Mouse (Mus musculus): ENCODE measurements around the gene Cbr1.

The Cbr1 gene

DNA sequence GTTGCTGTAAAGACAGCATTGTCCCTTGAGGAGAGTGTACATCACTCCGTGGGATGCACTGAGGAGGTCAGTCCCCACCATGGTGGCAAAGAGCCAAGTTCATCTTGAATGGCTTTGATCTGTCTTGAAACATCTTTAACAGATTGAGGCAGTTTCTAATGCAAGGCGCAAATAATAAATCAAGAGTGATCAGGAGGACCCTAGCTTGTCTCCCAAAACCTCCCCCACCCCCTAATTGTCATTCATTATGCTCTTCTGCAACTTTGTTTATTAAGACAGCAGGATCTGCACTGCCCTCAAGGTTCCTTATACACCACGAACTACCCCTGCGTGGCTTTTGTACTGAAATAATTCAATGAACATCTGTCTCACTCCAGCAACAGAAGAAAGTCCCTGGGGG is at the start of gene Cbr1:
TSS of gene Cbr1 (plus strand) at position 301 of the 400 bp plus-strand sequence.
- DNase-seq (ENCODE audit: low spot score in 2 of 2) = no peak

DNA sequence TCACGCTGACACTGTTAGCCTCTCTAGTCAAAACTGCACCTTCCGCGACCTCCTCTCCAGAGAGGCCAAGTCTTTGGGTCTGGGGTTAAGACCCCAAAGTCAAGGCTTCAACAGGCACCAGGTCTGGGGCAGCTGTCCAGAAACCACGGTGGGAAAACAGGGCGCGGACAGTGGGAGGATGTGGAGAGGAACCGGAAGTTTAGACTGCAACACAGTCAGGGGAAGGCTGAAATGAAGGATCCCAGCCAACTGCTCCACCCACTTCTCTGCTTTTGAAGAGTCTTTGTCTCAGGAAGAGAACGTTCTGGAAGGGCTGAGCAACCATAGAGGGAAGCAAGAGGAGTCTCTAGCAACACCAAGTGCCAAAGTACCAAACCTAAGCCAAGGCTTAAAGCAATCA is 48.0 kb upstream of the Cbr1 start:
- no peak for DNase-seq (ENCODE audit: low spot score in 2 of 2)

DNA sequence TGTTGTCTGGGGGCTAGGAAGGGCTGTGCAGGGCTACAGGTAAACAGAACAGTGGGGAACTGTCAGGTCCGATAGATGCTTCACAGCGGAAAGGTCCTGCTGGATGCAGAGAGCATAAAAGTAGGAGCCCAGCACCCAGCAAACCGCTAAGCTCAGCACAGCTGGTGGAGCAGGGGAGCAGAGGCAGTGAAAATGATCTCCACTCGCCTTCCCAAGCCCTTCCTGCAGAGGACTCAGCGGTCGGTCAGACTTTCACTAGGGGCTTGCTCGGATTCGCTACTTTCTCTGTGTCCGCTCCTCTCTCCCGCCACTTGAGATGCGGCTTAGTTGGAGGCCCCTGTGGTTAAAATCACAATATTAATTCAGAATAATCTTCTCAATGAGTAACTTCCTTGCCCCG is 47.2 kb upstream of the Cbr1 start:
- DNase-seq (ENCODE audit: low spot score in 2 of 2) = no peak

DNA sequence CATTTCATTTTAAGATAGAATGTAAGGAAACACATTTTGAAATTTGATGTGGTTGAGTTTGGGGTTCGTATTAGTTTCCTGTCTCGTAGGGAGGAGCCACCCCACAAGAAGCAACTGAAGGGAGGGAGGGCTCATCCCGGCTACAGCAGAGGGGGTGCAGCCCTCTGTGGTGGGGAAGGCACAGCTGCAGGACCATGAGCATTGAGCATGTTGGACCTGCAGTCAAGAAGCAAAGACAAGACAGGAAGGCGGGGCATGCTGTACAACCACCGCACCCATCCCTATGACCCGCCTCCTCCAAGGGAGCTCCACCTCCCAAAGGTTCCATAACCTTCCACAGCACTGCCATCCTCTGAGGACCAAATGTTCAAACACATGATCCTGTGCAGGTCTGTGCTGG is 33.3 kb upstream of the Cbr1 start:
- no peak for DNase-seq (ENCODE audit: low spot score in 2 of 2)

DNA sequence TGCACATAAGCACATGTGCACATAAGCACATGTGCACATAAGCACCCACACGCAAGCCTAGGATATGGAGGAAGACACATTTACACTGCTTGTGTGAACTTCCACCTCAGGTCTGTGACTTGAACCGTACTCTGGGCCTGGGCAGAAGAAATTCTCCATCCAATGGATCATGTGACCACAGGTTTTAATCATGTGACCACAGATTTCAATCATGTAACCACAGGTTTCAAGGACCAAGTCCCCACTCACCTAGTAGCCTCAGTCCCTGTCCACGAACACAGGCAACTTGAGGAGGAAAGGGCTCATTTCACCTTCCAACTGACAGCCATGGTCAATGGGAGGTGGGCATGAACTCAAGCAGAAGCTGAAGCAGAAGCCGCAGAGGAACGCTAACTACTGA is 32.2 kb upstream of the Cbr1 start:
- no peak for DNase-seq (ENCODE audit: low spot score in 2 of 2)

DNA sequence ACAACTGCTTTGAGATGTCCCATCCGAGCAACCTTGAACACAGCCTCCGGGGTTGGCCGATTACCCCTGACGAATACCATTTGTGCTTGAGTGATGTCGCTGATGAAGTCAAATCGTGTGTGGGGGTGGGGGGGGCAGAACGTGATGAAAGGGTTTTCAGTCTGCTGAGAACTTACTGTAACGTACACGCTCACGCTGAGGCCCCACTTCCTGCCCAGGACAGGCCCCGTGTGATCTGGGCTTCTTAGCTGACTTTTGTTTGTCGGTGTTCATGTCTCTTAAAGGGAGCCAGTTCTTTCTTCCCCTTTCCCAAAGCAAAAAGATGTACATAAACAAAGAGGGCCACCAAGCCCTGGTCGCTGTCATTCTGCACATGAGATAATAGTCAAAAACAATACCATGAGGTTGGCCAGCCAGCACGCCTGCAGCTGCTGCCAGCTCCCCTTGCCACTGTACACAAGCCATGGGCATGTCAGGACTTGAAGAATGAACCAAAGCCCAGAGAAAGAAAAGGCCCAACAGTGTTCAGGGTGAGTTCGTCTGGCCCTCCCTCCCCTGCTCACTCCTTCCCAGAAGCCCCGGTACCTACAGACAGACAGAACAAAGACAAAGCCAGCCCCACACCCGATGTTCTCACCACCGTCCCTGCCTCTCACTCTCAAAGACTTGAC is 31.0 kb upstream of the Cbr1 start:
- DNase-seq (ENCODE audit: low spot score in 2 of 2) = no peak

DNA sequence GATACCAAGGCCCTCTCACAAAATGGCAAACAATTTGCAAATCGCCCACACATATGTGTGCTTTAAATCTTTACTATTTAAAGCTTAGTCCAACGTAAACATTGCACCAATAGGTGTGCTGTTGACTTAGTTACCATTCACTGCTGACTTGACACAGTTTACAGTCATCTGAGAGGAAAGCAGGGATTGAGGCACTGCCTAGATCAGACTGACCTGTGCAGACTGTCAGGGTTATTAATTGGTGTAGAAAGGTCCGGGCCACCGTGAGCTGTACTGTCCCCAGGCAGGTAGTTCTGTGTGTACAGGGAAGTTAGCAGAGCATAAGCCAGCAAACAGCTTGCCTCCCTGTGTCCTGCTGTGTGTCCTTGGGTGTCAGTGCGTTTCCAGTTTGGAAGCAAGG is 30.1 kb upstream of the Cbr1 start:
- DNase-seq (ENCODE audit: low spot score in 2 of 2) = no peak

DNA sequence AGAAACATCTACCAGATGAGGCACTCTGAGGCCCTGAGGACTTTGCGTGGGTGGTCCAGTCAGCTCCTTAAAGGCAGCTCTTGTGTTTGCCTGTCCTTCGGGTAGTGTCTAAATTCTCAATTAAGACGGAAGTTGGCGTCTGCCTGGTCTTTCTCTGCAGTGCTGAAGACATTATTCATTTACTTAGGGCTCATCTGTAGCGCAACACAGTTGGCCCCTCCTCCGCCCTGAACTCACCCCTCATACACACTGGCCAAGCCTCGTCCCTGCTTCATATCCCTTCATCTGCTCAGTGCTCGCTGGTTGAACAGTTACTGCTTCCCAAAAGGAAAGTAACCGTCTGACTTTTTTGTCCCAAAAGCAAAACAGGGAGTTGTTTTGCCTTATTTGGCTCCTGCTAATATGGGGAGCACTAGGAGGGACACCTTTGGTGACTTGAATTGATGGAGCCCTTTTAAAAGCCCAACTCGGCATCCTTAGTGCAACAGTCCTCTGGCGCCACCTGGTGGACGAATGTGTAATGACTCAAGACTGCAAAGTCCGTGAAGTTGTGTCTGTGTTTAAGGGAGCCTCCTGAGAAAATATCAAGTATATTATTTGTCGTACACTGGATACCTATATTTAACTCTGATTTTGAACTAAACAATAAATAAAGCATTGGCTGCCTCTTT is 29.1 kb upstream of the Cbr1 start:
- peak in 1 of 2 experiments; percentile 54 for DNase-seq (ENCODE audit: low spot score in 2 of 2)

DNA sequence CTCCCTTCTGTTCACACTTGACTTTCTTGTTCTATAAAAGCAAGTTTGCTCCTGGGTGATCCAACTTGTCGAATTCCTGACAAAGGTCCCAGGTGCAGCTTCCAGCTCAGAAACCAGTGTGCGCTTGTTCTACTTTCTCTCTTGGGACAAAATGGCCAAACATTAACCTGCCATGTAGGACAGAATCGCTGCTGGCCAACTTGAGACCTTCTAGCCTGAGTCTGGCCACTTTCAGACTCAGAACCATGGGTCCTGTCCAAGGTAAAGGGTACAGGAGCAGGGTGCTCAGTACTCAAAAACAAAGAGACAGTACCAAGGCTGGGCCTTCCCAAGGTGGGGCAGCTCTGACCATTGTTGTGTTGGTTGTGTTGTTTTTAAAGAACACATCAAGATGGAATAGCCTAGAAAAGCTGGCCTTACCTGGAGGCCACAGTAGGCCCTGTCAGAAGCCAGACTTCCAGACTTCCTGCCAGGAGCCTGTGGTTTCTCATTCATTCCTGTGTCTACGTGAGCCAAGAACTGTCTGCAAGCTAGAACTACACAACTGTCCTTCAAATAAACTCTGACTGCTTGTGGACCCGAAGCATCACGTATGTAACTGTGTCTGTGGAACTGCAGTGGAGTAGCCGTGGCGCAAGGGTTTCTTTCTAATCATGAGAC is 27.2 kb upstream of the Cbr1 start:
- DNase-seq (ENCODE audit: low spot score in 2 of 2) = no peak

DNA sequence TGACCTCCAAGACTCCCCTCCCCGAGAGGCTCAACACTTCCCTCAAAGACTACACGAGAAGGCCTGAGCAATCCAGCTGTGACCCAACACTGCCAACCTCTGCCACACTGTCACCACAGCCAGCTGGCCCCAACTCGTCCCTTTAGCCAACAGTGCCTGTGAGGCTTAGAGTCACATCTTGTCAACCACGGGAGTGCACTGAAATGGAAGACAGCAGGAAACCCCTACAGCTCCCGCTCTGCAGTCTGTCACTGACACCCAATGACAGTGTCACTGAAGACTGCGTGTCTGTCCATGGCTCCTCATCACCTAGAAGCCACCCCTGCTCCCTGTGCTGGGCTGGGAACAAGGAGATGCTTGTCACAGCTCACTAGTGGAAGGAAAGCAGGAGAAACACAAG is 24.5 kb upstream of the Cbr1 start:
- DNase-seq (ENCODE audit: low spot score in 2 of 2) = no peak

DNA sequence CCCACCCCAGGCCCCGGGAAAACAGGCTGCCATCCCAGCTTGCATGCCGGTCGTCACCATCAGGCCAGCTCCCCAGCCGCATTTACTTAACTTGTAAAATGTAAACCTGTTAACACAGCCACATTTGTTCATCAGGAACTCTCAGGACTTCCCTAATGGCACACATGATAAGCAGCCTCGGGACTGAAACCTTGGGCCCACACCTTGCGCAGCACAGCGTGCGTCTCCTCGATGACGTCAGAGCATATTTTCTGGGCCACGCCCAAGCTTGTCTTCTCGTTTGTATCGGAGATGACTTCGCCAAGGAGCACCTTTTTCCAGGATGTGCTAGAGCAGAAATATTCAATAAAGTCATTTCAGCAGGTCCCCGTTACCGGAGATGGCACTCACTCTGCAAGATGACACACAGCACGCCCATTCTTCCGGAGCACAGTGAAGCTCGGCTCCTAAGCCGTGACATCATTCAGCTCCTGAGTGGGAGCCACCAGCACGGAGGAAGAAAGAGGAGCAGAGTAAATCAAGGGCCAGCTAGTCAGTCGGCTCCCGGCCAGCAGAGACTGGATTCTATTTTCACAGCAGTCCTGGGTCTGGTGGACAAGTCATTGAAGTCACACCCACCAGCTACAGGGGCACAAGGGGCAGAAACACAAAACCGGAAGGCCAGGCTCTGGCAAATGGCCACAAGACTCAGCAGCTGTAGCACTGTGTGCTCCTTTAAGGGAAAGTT is 20.5 kb upstream of the Cbr1 start:
- no peak for DNase-seq (ENCODE audit: low spot score in 2 of 2)

DNA sequence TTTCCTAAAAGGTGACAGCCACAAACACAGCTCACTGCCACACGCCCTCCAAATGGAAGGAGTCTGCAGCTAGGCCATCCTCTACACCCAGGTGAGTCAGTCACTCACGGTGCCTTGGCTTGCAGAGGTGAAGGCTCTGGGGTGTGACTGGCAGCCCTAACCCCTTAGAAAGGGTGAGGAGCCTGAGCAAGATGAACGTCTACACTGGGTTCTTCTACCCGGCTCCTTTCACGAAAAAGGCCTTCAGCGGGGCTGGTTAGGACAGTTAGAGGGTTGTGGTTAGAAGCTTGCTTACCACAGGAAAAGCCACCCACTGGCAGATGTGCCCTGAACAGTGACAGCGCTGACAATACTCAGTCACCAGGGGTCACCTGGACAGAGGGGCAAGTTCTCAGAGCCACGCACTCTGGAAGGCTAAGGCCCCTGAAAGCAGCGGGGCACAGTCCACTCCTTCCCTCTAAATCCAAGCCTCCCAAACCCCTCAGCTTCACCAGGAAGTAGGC is 19.9 kb upstream of the Cbr1 start:
- no peak for DNase-seq (ENCODE audit: low spot score in 2 of 2)

DNA sequence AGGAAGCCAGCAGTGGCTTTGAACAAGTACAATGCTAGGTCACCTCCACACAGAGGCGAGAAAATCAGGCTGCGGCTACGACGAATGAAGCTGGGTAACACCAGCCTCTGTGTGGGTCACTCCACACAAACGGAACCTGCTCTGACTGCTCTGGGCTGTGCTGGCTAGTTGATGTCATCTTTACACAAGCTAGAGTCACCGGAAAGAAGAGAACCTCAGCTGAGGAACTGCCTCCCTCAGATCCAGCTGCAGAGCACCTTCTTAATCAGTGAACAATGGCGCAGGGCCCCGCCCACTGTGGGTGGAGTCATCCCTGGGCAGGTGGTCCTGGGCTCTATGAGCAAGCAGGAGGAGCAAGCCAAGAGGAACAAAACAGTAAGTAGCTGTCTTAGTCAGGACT is 19.3 kb upstream of the Cbr1 start:
- DNase-seq (ENCODE audit: low spot score in 2 of 2) = no peak

DNA sequence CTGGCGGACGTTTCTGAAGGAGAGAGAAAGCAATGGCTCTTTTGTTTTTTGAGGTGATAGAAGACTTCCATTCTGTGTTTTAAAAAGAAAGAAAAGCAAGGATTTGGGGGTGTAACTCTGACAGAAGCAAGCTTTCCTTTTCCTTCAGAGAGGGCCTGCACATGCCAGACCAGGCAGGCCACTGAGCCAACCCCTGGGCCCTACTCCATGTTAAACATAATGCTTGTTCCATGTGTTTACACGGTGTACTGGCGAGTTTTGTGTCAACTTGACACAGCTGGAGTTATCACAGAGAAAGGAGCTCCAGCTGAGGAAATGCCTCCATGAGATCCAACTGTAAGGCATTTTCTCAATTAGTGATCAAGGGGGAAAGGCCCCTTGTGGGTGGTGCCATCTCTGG is 17.4 kb upstream of the Cbr1 start:
- no peak for DNase-seq (ENCODE audit: low spot score in 2 of 2)

DNA sequence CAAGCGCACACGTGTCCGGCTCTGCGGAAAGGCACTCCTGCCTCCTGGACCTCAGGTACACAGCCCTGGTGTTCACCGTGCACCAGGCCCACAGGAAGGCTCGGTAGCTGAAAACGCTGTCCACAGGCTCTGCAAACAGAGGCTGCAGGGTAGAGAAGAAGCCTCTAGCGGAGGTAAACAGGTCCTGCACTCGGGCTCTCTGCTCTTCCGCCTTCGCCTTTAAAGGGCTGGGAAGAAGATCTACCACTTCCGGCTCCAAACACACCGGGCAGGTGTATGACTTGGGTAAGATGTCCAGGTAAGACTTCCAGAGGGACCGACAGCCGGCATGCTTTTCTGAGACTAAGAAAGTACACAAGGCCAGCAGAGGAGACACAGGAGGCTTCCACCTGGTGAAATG is 14.7 kb upstream of the Cbr1 start:
- DNase-seq (ENCODE audit: low spot score in 2 of 2) = no peak

DNA sequence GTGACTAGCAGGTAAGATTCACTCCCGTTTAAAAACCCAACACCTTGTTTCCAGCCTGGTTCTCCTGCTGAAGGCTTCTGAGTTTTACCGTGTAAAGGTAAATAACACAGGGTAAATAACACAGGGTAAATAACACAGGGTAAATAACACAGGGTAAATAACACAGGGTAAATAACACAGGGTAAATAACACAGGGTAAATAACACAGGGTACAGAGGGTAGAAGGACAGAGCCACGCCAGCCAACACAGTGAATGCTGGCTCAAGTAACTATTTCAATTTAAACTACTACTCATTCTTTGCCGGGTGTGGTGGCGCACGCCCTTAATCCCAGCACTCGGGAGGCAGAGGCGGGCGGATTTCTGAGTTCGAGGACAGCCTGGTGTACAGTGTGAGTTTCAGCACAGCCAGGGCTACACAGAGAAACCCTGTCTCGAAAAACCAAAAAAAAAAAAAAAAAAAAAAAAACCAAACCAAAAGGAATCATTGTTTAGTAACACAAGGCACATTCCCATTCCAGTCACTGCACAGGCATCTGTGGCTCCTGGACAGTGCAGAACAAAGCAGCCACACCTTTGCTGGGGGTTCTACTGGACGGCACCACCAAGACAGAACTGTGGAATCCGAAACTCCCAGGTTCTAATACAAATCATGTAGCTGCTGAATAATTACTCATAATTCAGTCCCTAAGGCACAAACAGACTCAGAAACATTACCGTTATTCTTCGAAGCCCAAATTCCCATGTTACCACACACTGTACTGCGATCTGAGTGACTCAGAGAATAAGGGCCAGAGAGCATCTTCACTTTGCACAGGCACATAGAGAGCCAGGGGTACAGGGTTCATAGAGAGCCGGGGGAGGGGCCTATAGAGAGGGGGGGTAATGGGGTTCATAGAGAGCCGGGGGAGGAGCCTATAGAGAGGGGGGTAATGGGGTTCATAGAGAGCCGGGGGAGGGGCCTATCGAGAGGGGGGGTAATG is 13.9 kb upstream of the Cbr1 start:
- no peak for DNase-seq (ENCODE audit: low spot score in 2 of 2)

DNA sequence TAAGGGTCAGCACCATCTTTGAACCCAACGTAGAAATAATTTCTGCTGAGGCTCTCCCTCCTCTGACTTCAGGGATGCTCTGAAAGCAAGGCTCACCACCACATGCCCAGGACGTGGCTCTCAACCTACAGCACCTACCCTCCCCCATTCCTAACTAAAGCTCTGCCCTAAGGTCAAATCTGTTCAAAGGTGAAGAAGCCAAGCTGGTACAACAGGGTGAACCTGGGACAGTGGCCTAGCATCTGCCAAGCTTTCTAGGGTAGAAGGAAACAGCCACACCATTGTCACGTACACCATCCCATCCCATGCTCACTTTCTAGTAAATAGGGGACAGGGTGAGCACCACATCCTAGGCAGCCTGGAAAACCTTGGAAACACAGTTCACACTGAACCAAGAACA is 12.9 kb upstream of the Cbr1 start:
- no peak for DNase-seq (ENCODE audit: low spot score in 2 of 2)

DNA sequence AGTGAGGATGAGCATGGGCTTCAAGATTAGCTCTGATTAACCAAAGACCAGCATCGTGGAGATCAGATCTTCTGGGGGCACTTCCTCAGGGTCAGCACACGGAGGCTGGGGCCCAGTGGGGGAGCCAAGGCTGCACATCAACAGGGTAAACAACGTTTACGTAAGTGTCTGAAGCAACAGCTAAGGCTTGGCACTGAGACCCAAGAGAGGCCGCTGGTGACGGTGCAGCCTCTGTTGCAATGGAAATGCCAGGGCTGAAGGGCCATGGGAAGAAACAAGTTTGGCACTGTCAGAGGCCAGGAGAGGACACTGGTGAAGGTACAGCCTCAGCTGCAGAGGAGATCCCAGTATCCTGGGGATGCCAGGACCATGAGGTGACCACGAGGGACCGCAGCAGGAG is 12.2 kb upstream of the Cbr1 start:
- no peak for DNase-seq (ENCODE audit: low spot score in 2 of 2)

DNA sequence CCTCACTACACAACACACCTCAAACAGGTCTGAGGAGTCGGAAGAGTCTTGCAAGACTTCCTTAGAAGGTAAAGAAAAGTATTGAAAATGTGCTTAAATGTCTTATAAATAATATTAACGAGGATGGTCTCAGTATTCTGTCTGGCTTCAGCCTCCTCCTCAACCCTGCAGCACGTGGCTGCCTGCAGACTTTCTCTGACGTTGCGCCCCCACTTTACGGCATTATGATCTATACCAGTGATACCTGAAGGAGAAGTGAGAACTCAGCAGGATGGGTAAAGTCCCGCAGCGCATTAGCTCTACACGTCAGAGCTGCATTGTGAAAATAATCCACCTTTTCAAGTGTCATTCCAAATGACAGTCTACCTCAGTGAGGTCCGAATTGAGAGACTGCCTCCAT is 11.2 kb upstream of the Cbr1 start:
- no peak for DNase-seq (ENCODE audit: low spot score in 2 of 2)

DNA sequence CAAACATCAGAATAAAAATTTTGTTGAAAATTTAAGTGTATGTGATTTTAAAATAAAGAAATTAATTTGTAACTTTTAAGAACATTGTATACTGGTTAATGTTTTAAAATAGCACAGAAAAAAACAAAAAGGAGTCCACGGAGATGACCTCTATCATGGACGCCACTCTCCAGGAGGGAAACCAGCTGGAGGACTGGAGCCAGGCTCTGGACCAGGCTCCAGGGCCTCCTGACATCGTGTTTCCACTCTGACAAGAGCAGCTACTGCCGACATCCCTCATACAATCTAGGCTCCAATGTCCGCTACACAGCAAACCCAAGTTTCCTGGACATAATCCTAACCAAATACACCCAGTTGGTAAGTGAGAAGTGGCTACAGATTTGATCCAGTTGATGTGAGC is 9.9 kb upstream of the Cbr1 start:
- DNase-seq (ENCODE audit: low spot score in 2 of 2) = no peak

DNA sequence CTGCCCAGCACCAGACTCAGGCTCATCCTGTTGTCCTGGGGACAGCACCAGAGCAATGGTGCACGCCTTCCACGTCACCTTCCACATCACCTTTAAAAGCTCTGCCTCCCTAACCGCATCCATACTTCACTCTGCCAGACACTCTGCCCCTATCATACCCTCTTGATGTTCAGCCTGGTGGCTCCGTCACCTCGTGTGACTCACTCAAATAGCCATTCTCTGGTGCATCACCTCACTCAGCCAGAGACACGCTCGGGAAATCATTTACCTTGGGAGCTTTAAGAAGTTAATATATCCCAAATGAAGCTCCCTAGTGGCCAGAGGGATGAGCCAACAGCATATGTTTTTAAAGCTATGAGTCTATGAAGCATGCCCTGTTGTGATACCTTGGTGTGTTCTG is 8.8 kb upstream of the Cbr1 start:
- DNase-seq (ENCODE audit: low spot score in 2 of 2) = no peak

All from heart, adult 9 months (tissue).